Mouse (Mus musculus) hindlimb bud, embryonic 11.5 days (tissue): ENCODE data around the gene Maco1.
"Not testable (repeated sequence)": the region's sequence is repeated elsewhere in the genome, so short reads cannot be mapped to it uniquely, and the experiment has no call there.

Experiments used
- DNase-seq: peaks from one replicate; pipeline ENCODE4 v3.0.0-alpha.2; 2012; ENCODE audit warnings: low read depth, low spot score; ENCODE audit errors: extremely low spot score

The Maco1 gene

GRCm38 (mm10) chr4:134861884-134862283 is 8.7 kb upstream of the Maco1 start:
- DNase-seq: no peak

- DNase-seq: no peak
Measured at GRCm38 (mm10) chr4:134858494-134858893, 5.3 kb upstream of the Maco1 start.

GRCm38 (mm10) chr4:134856501-134856900 is 3.4 kb upstream of the Maco1 start:
- no peak for DNase-seq

- no peak for DNase-seq
Measured at GRCm38 (mm10) chr4:134856056-134856455, 2.9 kb upstream of the Maco1 start.

GRCm38 (mm10) chr4:134855371-134855770 is 2.2 kb upstream of the Maco1 start:
- no peak for DNase-seq

- peak; percentile 49 for DNase-seq
Measured at GRCm38 (mm10) chr4:134853637-134854485, 716 bp upstream of the Maco1 start.

GRCm38 (mm10) chr4:134852438-134853255 is 498 bp downstream of the Maco1 start:
- no peak for DNase-seq

GRCm38 (mm10) chr4:134851876-134852275 is 1.3 kb downstream of the Maco1 start:
- no peak for DNase-seq

- DNase-seq: no peak
Measured at GRCm38 (mm10) chr4:134851236-134851635, 1.9 kb downstream of the Maco1 start.

GRCm38 (mm10) chr4:134850551-134850950 is 2.6 kb downstream of the Maco1 start:
- DNase-seq: no peak

GRCm38 (mm10) chr4:134847587-134847986 is 5.6 kb downstream of the Maco1 start:
- no peak for DNase-seq

- DNase-seq: no peak
Measured at GRCm38 (mm10) chr4:134843566-134843965, 9.6 kb downstream of the Maco1 start.

- no peak for DNase-seq
Measured at GRCm38 (mm10) chr4:134840231-134840630, 12.9 kb downstream of the Maco1 start.

GRCm38 (mm10) chr4:134838706-134839105 is 14.4 kb downstream of the Maco1 start:
- not testable (repeated sequence) for DNase-seq

- DNase-seq: no peak
Measured at GRCm38 (mm10) chr4:134838221-134838620, 14.9 kb downstream of the Maco1 start.

- no peak for DNase-seq
Measured at GRCm38 (mm10) chr4:134835486-134835885, 17.7 kb downstream of the Maco1 start.

- no peak for DNase-seq
Measured at GRCm38 (mm10) chr4:134831934-134832333, 21.2 kb downstream of the Maco1 start.

- no peak for DNase-seq
Measured at GRCm38 (mm10) chr4:134827806-134828205, 25.3 kb downstream of the Maco1 start.

- DNase-seq: no peak
Measured at GRCm38 (mm10) chr4:134826348-134826747, 26.8 kb downstream of the Maco1 start.

- DNase-seq: not testable (repeated sequence)
Measured at GRCm38 (mm10) chr4:134825864-134826263, 27.3 kb downstream of the Maco1 start.

GRCm38 (mm10) chr4:134823560-134823959 is 29.6 kb downstream of the Maco1 start:
- no peak for DNase-seq

GRCm38 (mm10) chr4:134821061-134821460 is 32.1 kb downstream of the Maco1 start:
- no peak for DNase-seq
